Mouse (Mus musculus) lung, adult 18-20 months (tissue): ENCODE data around the gene Dnah7a.
"Not testable (repeated sequence)": the region's sequence is repeated elsewhere in the genome, so short reads cannot be mapped to it uniquely, and the experiment has no call there.

Experiments
- DNase-seq, 2 experiments: peaks; one replicate each; pipeline ENCODE4 v3.0.0; 2022; ENCODE audit warnings: mixed read lengths in 2 of 2

Dnah7a gene

DNA sequence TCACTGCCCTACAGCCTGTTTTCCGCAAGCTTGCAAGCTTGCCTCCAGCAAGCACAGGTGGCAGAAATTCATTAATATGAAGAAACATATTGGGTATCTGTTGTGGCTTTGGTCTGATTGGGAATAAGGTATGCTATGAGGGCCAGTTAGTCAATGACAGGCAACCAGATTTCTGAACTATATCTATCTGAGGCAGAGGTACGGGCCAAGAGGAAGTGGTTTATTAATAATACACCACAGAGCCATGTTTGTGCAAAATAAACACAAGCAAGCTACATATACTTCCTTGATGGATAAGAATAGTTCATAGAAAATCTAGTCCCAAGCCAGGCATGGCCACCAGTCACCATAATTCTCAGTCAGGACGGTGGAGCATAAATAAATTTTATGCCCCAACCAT, 328.9 kb downstream of the Dnah7a start:
- no peak for DNase-seq

DNA sequence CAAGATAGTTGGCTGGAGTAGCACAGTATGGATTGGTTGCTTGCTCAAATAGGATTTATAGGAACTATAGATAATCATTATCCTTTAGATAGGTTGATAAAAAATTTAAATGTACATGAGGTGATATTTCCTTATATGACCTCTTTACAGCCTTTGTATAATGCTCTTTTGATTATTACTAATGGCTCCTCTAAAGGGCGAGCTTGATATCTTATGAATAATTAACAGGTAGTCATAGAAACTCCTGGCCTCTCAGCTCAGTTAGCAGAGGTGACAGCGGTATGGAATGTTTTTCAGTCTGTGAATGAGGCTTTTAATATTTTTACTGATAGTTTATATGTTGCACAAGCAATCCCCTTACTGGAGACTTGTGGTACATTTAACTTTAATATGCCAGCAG, 330.6 kb downstream of the Dnah7a start:
- not testable (repeated sequence) for DNase-seq

DNA sequence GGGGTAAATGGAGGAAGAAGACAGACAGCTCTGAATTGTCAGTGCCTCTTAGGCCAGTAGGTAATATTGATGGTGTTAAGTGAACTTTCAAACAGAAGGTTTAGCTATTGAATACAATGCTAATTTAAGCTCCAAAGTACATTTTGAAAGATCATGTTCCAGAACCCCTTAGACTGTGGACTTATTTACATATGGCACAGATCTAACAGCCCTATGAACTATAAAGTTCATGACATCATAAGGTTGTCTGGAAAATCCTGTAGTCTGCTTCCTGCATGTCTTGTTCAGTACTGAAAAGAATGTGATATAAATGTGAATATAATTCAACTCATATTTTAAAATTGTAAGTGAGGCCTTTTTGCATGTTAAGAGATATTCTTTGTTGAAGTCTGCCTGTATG, 347.6 kb downstream of the Dnah7a start:
- DNase-seq: no peak

- peak; percentile 97 to 98 for DNase-seq
Measured at GRCm38 (mm10) chr1:53352327-53353261, 354.0 kb downstream of the Dnah7a start, which contains the start of the genes Asdurf, Gm28551 and Asnsd1. Gene Asdurf (minus strand): TSS chr1:53352619. Gene Gm28551 (minus strand): TSS chr1:53352667. Gene Asnsd1 (minus strand): TSS chr1:53352752.
